Mouse (Mus musculus) C2C12 (cell line): ENCODE measurements around the gene Creb3l1. TPM values are rescaled to one million over a fixed set of nuclear protein-coding genes. Genes with fewer than 3 reads are reported as not detected.

Experiments
- H3K27me3 ChIP-seq: one replicate; pipeline ENCODE4 v1.6.1; 2011; ENCODE audit not compliant: control insufficient read depth, insufficient read depth, insufficient read length
- H3K36me3 ChIP-seq: one replicate; pipeline ENCODE4 v1.6.1; 2011; ENCODE audit not compliant: control insufficient read depth, insufficient read depth
- H3K4me3 ChIP-seq: one replicate; pipeline ENCODE4 v1.5.1; 2011; ENCODE audit warnings: mild to moderate bottlenecking, control low read depth; ENCODE audit not compliant: poor library complexity, insufficient read depth, severe bottlenecking
- H3K79me2 ChIP-seq: one replicate; pipeline ENCODE4 v1.6.1; 2011; ENCODE audit not compliant: control insufficient read depth, insufficient read depth
- H3K79me3 ChIP-seq: one replicate; pipeline ENCODE4 v1.6.1; 2011; ENCODE audit warnings: low read depth, control low read depth
- H3ac ChIP-seq: one replicate; pipeline ENCODE3; 2011; ENCODE audit warnings: low read depth; ENCODE audit not compliant: control insufficient read depth, insufficient read length
- CEBPB ChIP-seq: IDR thresholded peaks from one replicate; pipeline ENCODE4 v1.6.1; 2011; ENCODE audit warnings: low read depth, mild to moderate bottlenecking, control low read depth, moderate library complexity
- CTCF ChIP-seq: IDR thresholded peaks from one replicate; pipeline ENCODE4 v1.5.1; 2011; ENCODE audit not compliant: control insufficient read depth, insufficient read depth, insufficient read length
- FOSL1 ChIP-seq: IDR thresholded peaks from one replicate; pipeline ENCODE4 v1.8.0; 2011; ENCODE audit warnings: mild to moderate bottlenecking, low read length; ENCODE audit not compliant: poor library complexity, insufficient read depth, severe bottlenecking
- MAX ChIP-seq: IDR thresholded peaks from one replicate; pipeline ENCODE4 v1.6.1; 2011; ENCODE audit warnings: mild to moderate bottlenecking, control low read depth
- MYOD1 ChIP-seq: IDR thresholded peaks from one replicate; pipeline ENCODE4 v1.6.1; 2011; ENCODE audit warnings: low read depth; ENCODE audit not compliant: control insufficient read depth, insufficient read length
- MYOG ChIP-seq: IDR thresholded peaks from one replicate; pipeline ENCODE4 v1.6.1; 2011; ENCODE audit not compliant: control insufficient read depth, insufficient read length; ENCODE audit errors: extremely low read depth
- USF1 ChIP-seq: IDR thresholded peaks from one replicate; pipeline ENCODE4 v1.6.1; 2011; ENCODE audit warnings: low read depth, mild to moderate bottlenecking, control low read depth, moderate library complexity
- polyA plus RNA-seq: library from polyadenylated mRNA; unstranded; fragments of >200 nt; fragmentation: generic; extraction: Trizol; gene quantifications from one replicate; pipeline ENCODE4 v1.2.1, GENCODE M21; 2012; ENCODE audit warnings: missing spikeins

Creb3l1 gene
- polyA plus RNA-seq, 1 experiment, result 87.1 TPM

- no peak for TF ChIP-seq USF1
- TF ChIP-seq MAX, result no peak
- TF ChIP-seq FOSL1, result no peak
- TF ChIP-seq CEBPB, result no peak
- TF ChIP-seq CTCF, result no peak
- no peak for TF ChIP-seq MYOG
- TF ChIP-seq MYOD1, result no peak
- Histone ChIP-seq H3K79me2 (peaks cover 51% of the 10 kb centered on the region), H3ac (peak overlapping the region; percentile 3), H3K36me3 (peaks cover 9% of the 10 kb centered on the region), H3K4me3 (no peak overlapping the region), H3K27me3 (no peaks in the 10 kb centered on the region), H3K79me3 (peaks cover 20% of the 10 kb centered on the region)
Measured at GRCm38 (mm10) chr2:92006491-92006890, 17.8 kb downstream of the Creb3l1 start.

GRCm38 (mm10) chr2:92004617-92005016 is 19.7 kb downstream of the Creb3l1 start:
- no peak overlapping the region for H3K4me3 ChIP-seq
- H3K79me2 ChIP-seq, result peaks cover 32% of the 10 kb centered on the region
- peaks cover 22% of the 10 kb centered on the region for H3K36me3 ChIP-seq
- no peaks in the 10 kb centered on the region for H3K27me3 ChIP-seq
- peaks cover 14% of the 10 kb centered on the region for H3K79me3 ChIP-seq
- TF ChIP-seq MYOD1 (peak; percentile 62), CTCF (peak; percentile 20), USF1 (no peak), MYOG (no peak), CEBPB (peak; percentile 95), MAX (no peak), FOSL1 (peak; percentile 96)
- H3ac ChIP-seq, result no peak overlapping the region

GRCm38 (mm10) chr2:91997905-91998608 is 26.2 kb downstream of the Creb3l1 start:
- Histone ChIP-seq H3K79me2 (no peaks in the 10 kb centered on the region), H3K4me3 (no peak overlapping the region), H3K27me3 (no peaks in the 10 kb centered on the region), H3ac (no peak overlapping the region), H3K79me3 (no peaks in the 10 kb centered on the region), H3K36me3 (peaks cover 62% of the 10 kb centered on the region)
- TF ChIP-seq MYOG (no peak), FOSL1 (no peak), CTCF (no peak), MYOD1 (no peak), MAX (no peak), CEBPB (no peak), USF1 (no peak)

- Histone ChIP-seq H3K36me3 (peaks cover 64% of the 10 kb centered on the region), H3K27me3 (no peaks in the 10 kb centered on the region), H3K4me3 (no peak overlapping the region), H3ac (no peak overlapping the region), H3K79me3 (no peaks in the 10 kb centered on the region), H3K79me2 (no peaks in the 10 kb centered on the region)
- TF ChIP-seq MAX (no peak), CTCF (no peak), MYOG (no peak), FOSL1 (no peak), MYOD1 (no peak), CEBPB (no peak), USF1 (no peak)
Measured at GRCm38 (mm10) chr2:91996006-91996405, 28.3 kb downstream of the Creb3l1 start.

- Histone ChIP-seq H3K79me3 (no peaks in the 10 kb centered on the region), H3K36me3 (peaks cover 63% of the 10 kb centered on the region), H3K79me2 (no peaks in the 10 kb centered on the region), H3ac (no peak overlapping the region), H3K27me3 (no peaks in the 10 kb centered on the region), H3K4me3 (no peak overlapping the region)
- no peak for TF ChIP-seq MYOG
- TF ChIP-seq MAX, result no peak
- TF ChIP-seq CEBPB, result no peak
- TF ChIP-seq MYOD1, result no peak
- no peak for TF ChIP-seq FOSL1
- TF ChIP-seq USF1, result no peak
- TF ChIP-seq CTCF, result no peak
Measured at GRCm38 (mm10) chr2:91993409-91993808, 30.9 kb downstream of the Creb3l1 start.
